Mouse (Mus musculus): ENCODE measurements around the gene Tmem189. TPM values are rescaled to one million over a fixed set of nuclear protein-coding genes. Genes with fewer than 3 reads are reported as not detected.

Gene Tmem189
- polyA plus RNA-seq, 1 experiment from 2014 or later, result 47.7 TPM

- no peak for DNase-seq (ENCODE audit: low spot score)
Measured at GRCm38 (mm10) chr2:167683721-167684120, 5.9 kb downstream of the Tmem189 start.

- DNase-seq (ENCODE audit: low spot score), result peak; percentile 79
Measured at GRCm38 (mm10) chr2:167680657-167681056, 9.0 kb downstream of the Tmem189 start.

GRCm38 (mm10) chr2:167679902-167680430, 9.7 kb downstream of the Tmem189 start:
- DNase-seq (ENCODE audit: low spot score), result peak; percentile 91

GRCm38 (mm10) chr2:167678600-167678999, 11.0 kb downstream of the Tmem189 start:
- peak; percentile 37 for DNase-seq (ENCODE audit: low spot score)

- DNase-seq (ENCODE audit: low spot score), result peak; percentile 58
Measured at GRCm38 (mm10) chr2:167675120-167675909, 14.3 kb downstream of the Tmem189 start.

GRCm38 (mm10) chr2:167672212-167672685, 17.4 kb downstream of the Tmem189 start:
- DNase-seq (ENCODE audit: low spot score), result peak; percentile 75

- DNase-seq (ENCODE audit: low spot score), result no peak
Measured at GRCm38 (mm10) chr2:167671101-167671633, 18.5 kb downstream of the Tmem189 start.

GRCm38 (mm10) chr2:167669398-167669797, 20.2 kb downstream of the Tmem189 start:
- no peak for DNase-seq (ENCODE audit: low spot score)

GRCm38 (mm10) chr2:167668426-167668825, 21.2 kb downstream of the Tmem189 start:
- DNase-seq (ENCODE audit: low spot score), result no peak

- DNase-seq (ENCODE audit: low spot score), result no peak
Measured at GRCm38 (mm10) chr2:167665972-167666713, 23.5 kb downstream of the Tmem189 start.

GRCm38 (mm10) chr2:167662713-167663112, 26.9 kb downstream of the Tmem189 start:
- no peak for DNase-seq (ENCODE audit: low spot score)

GRCm38 (mm10) chr2:167661270-167662203, 28.1 kb downstream of the Tmem189 start, which contains the start of gene Gm20431:
TSS of gene Gm20431 (minus strand) at chr2:167661496.
- DNase-seq (ENCODE audit: low spot score), result peak; percentile 95

- peak; percentile 45 for DNase-seq (ENCODE audit: low spot score)
Measured at GRCm38 (mm10) chr2:167660611-167660971, 29.0 kb downstream of the Tmem189 start.

- DNase-seq (ENCODE audit: low spot score), result no peak
Measured at GRCm38 (mm10) chr2:167659847-167660610, 29.6 kb downstream of the Tmem189 start.

- DNase-seq (ENCODE audit: low spot score), result no peak
Measured at GRCm38 (mm10) chr2:167659177-167659846, 30.3 kb downstream of the Tmem189 start.

GRCm38 (mm10) chr2:167658712-167659111, 30.9 kb downstream of the Tmem189 start:
- no peak for DNase-seq (ENCODE audit: low spot score)

- no peak for DNase-seq (ENCODE audit: low spot score)
Measured at GRCm38 (mm10) chr2:167657973-167658372, 31.6 kb downstream of the Tmem189 start.

- peak; percentile 88 for DNase-seq (ENCODE audit: low spot score)
Measured at GRCm38 (mm10) chr2:167656629-167657478, 32.8 kb downstream of the Tmem189 start.
